Mouse (Mus musculus): Measurements from ENCODE around the gene Cilp2. TPM values are rescaled to one million over a fixed set of nuclear protein-coding genes. Genes with fewer than 3 reads are reported as not detected.

Cilp2 gene
- 6.7 and 6.9 TPM in 2 replicates for polyA plus RNA-seq (2015; fragmentation: Nextera tagmentation; extraction: Ambion mirVana)

DNA sequence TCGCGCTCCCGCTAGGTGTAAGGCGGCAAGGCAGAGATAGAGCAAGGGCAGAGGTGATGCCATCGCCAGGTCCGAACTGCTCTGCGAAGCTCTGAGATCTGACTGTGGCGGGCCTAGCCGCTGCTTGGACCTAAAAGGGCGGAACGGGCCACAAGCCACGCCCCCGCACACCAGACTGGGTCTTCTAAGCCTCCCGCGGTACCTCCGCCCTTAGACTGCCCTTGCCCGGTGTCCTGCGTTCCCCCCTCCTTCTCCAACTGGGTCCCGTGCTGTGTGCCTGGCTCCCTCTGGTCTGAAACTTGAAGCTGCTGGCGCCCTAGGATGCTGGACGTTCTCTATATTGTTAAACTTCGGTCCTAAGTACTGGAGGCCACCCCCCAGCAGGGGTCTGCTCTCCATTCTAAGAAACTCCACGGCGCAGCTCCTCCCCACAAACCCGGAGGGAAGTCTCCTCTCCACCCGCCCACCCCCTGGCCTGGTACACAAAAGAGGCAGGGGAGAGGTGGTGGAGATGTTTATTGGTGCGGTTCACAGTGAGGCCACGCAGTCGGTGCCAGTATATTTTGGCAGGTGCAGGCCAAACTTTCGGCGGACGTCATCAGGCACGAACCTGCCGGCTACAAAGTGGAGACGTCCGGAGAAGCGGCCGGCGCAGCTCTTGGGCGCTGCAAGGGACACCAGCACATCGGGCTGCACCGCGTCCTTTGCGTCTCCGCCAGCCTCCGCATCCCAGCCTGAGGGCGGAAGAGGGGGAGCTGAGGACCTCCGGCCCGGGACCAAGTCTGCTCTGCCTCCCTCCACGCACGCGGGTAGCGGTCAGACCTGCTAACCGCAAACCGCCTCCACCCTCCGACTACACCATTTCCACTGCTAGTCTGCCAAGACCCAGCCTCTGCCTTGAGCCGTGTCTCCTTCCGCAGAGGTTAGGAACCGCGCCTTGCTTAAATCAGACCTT, at the start of gene Cilp2:
Gene Cilp2 (minus strand): TSS at position 399 of the 955 bp plus-strand sequence.
- no peak within 1 kb of the TSS for H3K9ac ChIP-seq
- H3K36me3 ChIP-seq: no peaks in the 10 kb centered on the region
- H3K4me3 ChIP-seq: peak within 1 kb of the TSS; percentile 24
- peaks cover 49% of the 10 kb centered on the region for H3K4me1 ChIP-seq (replicated peaks)
- peak within 1 kb of the TSS; percentile 50 for H3K4me2 ChIP-seq
- ATAC-seq (ENCODE audit: low FRiP score, low read depth): no peak
- H3K27me3 ChIP-seq: peaks cover 80% of the 10 kb centered on the region
- under 1% methylated on average over 56 of the region's 60 CpGs for WGBS
- no peaks in the 10 kb centered on the region for H3K9me3 ChIP-seq
- H3K27ac ChIP-seq (replicated peaks): no peak within 1 kb of the TSS

DNA sequence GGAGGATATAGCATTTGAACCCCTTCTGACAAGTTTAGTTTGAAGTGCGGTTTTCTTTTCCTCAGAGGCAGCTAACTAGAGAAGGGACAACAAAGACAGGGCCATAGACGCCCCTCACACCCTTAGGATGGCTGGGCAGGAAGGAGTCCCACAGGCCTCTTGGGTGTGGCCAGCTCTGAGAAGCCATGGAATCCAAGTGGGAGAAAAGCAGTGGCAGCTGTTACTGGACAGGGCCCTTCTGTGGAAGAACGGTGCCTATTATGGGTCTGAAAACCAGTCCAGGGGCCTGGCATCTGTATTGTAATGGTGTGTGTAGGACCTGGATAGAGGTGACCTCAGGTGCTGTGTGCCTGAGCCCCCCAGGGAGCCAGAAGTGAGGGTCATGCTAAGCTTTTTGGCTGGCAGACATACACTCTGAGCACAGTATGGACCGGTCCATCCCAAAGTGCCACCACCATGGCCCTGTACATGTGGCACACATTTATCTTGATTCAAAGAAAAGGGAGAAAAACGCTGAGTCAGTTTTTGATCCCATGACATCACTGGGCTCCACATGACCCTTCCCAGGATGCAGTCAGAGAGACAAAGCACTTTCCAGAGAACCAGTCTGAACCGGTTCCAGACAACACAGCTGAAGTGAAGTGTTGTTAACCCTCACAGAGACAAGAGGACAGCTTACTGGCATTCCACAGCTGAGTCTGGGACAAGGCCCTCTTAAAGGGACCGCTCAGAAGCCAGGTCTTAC, 48.7 kb upstream of the Cilp2 start:
- Histone ChIP-seq H3K4me1 (replicated peaks) (peaks cover 3% of the 10 kb centered on the region; the same call in 1 of the 2 replicates), H3K4me2 (no peak overlapping the region), H3K27me3 (no peaks in the 10 kb centered on the region), H3K27ac (replicated peaks) (peak overlapping the region; percentile 26; the same call in 1 of the 2 replicates), H3K9me3 (no peaks in the 10 kb centered on the region), H3K36me3 (0 out of 2 replicates have a peak, but pooled peaks cover 2% of the 10 kb centered on the region), H3K9ac (no peak overlapping the region), H3K4me3 (no peak overlapping the region)
- WGBS: 67% methylated on average over 7 of the region's 7 CpGs
- peak; percentile 68 for ATAC-seq (ENCODE audit: low FRiP score, low read depth)

DNA sequence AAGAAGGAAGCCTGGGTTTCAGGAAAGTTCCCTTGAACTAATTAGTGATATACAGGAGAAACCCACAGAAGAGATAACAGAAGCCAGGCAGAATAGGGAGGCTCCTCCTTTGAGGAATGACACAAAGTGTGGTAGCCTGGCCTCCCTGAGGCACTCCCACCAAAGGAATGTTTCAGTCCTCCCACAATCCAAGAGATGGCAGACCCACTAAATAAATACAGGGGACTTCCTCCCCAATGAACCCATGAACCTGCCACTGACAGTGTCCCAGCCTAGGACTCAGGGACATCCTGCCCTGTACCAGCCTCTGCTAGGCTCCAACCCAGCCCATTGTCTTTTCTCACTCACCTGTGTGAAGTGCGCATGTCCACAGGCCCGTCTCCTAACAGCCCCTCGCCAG, 47.9 kb upstream of the Cilp2 start:
- ATAC-seq (ENCODE audit: low FRiP score, low read depth): no peak
- Histone ChIP-seq H3K4me1 (replicated peaks) (peaks cover 3% of the 10 kb centered on the region; the same call in 1 of the 2 replicates), H3K27ac (replicated peaks) (no peak overlapping the region), H3K4me3 (no peak overlapping the region), H3K36me3 (0 out of 2 replicates have a peak, but pooled peaks cover 2% of the 10 kb centered on the region), H3K4me2 (no peak overlapping the region), H3K9ac (no peak overlapping the region), H3K9me3 (no peaks in the 10 kb centered on the region), H3K27me3 (no peaks in the 10 kb centered on the region)
- WGBS: 90% methylated on average over 3 of the region's 3 CpGs

DNA sequence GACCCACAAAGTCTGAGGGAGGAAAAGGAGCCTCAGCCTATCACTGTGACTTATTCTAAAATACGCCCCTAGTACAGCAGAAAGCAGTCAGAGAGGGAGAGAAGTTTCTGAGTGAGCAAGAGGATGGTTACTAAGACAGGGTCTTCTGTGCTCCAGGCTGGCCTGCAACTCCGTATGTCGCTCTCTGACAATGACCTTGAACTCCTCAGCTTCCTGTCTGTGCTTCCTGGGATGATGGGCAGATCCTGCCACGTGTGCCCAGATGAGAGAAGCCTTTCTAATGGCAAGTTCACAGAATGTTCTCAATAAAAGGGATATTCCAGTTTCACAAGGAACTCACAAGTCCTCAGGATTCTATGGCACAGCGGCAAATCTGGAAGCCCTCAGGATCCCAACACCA, 47.1 kb upstream of the Cilp2 start:
- Histone ChIP-seq H3K36me3 (0 out of 2 replicates have a peak, but pooled peaks cover 2% of the 10 kb centered on the region), H3K4me2 (no peak overlapping the region), H3K27me3 (no peaks in the 10 kb centered on the region), H3K4me1 (replicated peaks) (peaks cover 3% of the 10 kb centered on the region; the same call in 1 of the 2 replicates), H3K9ac (no peak overlapping the region), H3K27ac (replicated peaks) (no peak overlapping the region), H3K4me3 (no peak overlapping the region), H3K9me3 (no peaks in the 10 kb centered on the region)
- 92% methylated on average over 5 of the region's 5 CpGs for WGBS
- no peak for ATAC-seq (ENCODE audit: low FRiP score, low read depth)

DNA sequence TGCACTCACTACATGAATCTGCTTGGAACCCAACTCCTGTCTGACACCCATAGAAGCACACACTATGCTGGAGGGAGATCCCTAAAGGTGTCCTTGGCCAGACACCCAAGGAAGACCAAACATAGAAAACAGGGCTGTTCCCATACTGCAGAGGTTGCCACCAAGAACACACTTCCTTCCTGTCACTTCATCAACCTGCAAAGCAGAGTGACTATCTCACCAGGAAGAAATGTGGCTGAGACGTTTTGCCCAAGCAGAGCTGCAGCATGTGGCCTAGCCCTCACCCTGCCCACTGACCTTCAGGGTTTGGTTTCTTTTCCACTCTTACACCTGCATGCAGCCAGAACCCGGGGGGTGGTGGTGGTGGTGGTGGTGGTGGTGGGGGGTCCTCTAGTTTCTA, 46.3 kb upstream of the Cilp2 start:
- Histone ChIP-seq H3K27me3 (no peaks in the 10 kb centered on the region), H3K9me3 (no peaks in the 10 kb centered on the region), H3K4me1 (replicated peaks) (peaks cover 3% of the 10 kb centered on the region; the same call in 1 of the 2 replicates), H3K4me3 (no peak overlapping the region), H3K36me3 (0 out of 2 replicates have a peak, but pooled peaks cover 2% of the 10 kb centered on the region), H3K4me2 (no peak overlapping the region), H3K27ac (replicated peaks) (no peak overlapping the region), H3K9ac (no peak overlapping the region)
- WGBS: 87% methylated on average over 2 of the region's 2 CpGs
- no peak for ATAC-seq (ENCODE audit: low FRiP score, low read depth)

DNA sequence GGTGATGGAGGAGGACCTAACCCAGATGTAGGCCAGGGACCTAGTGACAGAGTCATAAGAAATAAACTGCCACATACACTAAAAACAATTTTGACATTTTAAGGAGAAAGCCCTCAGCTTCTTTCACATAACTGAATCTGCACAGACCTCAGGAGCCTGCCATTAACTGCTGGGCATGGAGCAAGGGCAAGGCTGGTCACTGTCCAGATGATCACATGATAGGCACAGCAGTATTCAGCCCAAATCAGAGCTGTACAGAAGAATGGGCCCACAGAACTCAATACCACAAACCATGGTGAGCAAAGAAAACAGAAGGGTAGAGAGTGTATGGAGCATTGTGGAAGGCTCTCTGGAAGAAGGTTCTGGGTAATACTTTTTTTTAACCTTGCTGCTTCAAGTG, 39.4 kb upstream of the Cilp2 start:
- no peaks in the 10 kb centered on the region for H3K9me3 ChIP-seq
- no peak overlapping the region for H3K4me2 ChIP-seq
- no peaks in the 10 kb centered on the region for H3K27me3 ChIP-seq
- H3K4me3 ChIP-seq: no peak overlapping the region
- no peak for ATAC-seq (ENCODE audit: low FRiP score, low read depth)
- no peaks in the 10 kb centered on the region for H3K4me1 ChIP-seq (replicated peaks)
- H3K36me3 ChIP-seq: no peaks in the 10 kb centered on the region
- no peak overlapping the region for H3K27ac ChIP-seq (replicated peaks)
- no peak overlapping the region for H3K9ac ChIP-seq

DNA sequence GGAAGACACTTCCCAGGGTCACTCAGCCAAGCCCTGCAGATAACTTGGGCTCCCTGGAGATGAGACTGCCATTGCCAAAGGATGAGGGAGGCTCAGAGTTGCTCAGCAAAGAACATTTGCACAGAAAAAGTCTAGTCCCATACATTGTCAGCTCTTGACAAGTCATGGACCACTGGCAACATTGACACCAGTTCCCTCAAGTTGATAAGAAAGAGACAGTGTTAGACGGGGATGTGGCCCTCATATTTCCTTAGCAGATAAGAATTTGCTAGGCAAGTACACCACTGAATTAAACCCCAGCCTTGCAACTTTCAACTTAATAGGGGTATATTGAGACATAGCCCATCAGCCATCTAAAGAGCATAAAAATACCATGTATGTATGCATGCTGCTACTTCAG, 36.5 kb upstream of the Cilp2 start:
- WGBS: 85% methylated on average over 1 of the region's 1 CpGs
- Histone ChIP-seq H3K4me2 (no peak overlapping the region), H3K27ac (replicated peaks) (no peak overlapping the region), H3K4me3 (no peak overlapping the region), H3K9ac (no peak overlapping the region), H3K36me3 (no peaks in the 10 kb centered on the region), H3K9me3 (no peaks in the 10 kb centered on the region), H3K4me1 (replicated peaks) (peaks cover 21% of the 10 kb centered on the region), H3K27me3 (no peaks in the 10 kb centered on the region)
- ATAC-seq (ENCODE audit: low FRiP score, low read depth): no peak

DNA sequence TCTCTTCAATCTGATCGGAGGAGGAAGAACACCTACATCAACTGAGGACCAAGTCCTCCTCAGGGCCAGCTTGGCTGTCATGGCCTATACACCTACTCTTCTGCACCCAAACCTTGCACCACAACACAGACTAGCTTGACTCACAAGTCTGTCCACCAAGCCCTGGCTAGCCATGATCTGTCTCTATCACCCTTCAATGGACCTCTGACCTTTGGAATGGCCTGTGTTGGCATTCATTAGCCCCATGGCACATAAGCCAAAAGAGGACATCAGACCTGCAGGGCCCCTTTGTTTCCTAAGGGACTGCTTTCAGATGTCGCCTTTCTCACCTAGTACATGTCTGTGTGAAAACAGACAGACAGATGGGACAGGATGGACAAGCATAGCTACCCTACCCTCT, 33.7 kb upstream of the Cilp2 start:
- Histone ChIP-seq H3K9ac (no peak overlapping the region), H3K27ac (replicated peaks) (peak overlapping the region; percentile 68), H3K36me3 (0 out of 2 replicates have a peak, but pooled peaks cover 2% of the 10 kb centered on the region), H3K4me1 (replicated peaks) (peaks cover 21% of the 10 kb centered on the region), H3K9me3 (no peaks in the 10 kb centered on the region), H3K27me3 (no peaks in the 10 kb centered on the region), H3K4me2 (no peak overlapping the region), H3K4me3 (no peak overlapping the region)
- 88% methylated on average over 2 of the region's 2 CpGs for WGBS
- no peak for ATAC-seq (ENCODE audit: low FRiP score, low read depth)

DNA sequence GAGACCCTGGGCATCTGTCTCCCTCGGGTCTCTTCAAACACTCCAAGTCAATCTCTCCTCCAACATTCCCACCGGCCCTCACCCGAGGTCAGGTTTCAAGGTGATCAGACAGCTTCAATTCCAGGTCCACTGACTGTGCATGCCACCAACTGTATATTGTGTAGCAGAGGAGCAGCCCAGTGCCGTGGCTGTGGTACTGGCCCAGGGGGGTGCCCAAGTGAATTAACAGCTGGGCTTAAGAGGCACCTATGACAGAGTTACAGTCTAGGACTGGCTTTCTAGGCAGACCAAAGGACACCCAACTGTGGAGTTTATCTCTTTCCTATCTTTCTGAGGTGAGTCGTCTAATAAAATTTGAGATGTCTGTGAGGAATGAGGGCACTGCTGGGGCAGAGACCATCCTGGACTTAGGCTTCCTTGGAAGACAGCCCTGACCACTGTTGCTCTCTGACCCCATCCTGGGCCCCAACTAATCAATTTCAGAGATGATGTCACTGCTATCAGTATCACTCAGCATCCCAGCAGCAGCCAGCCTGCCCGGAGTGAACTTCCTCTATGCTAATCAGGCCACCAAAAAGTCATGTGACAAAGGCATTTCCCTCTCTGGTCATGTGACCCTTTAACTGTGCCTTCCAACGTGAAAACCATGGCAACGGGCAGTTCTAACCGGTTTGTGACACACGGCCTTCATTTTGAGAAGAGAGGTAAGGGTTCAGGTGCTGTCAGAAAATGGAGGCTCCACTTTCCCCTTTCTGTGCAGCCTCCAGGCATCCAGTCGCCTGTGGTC, 32.6 kb upstream of the Cilp2 start:
- Histone ChIP-seq H3K27me3 (no peaks in the 10 kb centered on the region), H3K9ac (no peak overlapping the region), H3K4me2 (0 out of 2 replicates have a peak overlapping the region, but pooled peaks have one; percentile 1), H3K27ac (replicated peaks) (peak overlapping the region; percentile 68), H3K36me3 (0 out of 2 replicates have a peak, but pooled peaks cover 2% of the 10 kb centered on the region), H3K4me3 (no peak overlapping the region), H3K4me1 (replicated peaks) (peaks cover 21% of the 10 kb centered on the region), H3K9me3 (no peaks in the 10 kb centered on the region)
- WGBS: 49% methylated on average over 11 of the region's 11 CpGs
- peak; percentile 51 for ATAC-seq (ENCODE audit: low FRiP score, low read depth)

DNA sequence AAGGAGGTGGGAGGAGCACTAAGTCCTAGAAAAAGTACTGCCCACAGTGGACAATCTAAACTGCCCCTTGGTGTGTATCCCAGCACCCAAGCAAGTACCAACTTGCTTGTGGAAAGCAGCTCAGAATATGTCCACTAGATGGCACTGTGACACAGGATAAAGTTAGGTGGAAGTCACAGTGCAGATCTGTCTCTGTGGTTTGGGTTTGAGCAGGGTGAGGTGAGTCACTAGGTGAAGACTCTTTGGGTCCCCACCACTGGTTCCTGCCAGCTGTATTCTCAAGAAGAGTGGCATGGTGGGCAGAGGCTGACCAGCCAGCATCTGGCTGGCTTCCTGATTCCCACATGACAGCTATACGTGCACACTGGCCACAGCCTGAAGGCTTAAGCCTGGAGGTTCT, 31.5 kb upstream of the Cilp2 start:
- peak; percentile 57 for ATAC-seq (ENCODE audit: low FRiP score, low read depth)
- no peak overlapping the region for H3K9ac ChIP-seq
- WGBS: 74% methylated on average over 1 of the region's 1 CpGs
- H3K4me2 ChIP-seq: no peak overlapping the region
- H3K9me3 ChIP-seq: no peaks in the 10 kb centered on the region
- no peaks in the 10 kb centered on the region for H3K27me3 ChIP-seq
- H3K4me3 ChIP-seq: no peak overlapping the region
- H3K36me3 ChIP-seq: peaks cover 7% of the 10 kb centered on the region
- H3K27ac ChIP-seq (replicated peaks): no peak overlapping the region
- H3K4me1 ChIP-seq (replicated peaks): peaks cover 21% of the 10 kb centered on the region

DNA sequence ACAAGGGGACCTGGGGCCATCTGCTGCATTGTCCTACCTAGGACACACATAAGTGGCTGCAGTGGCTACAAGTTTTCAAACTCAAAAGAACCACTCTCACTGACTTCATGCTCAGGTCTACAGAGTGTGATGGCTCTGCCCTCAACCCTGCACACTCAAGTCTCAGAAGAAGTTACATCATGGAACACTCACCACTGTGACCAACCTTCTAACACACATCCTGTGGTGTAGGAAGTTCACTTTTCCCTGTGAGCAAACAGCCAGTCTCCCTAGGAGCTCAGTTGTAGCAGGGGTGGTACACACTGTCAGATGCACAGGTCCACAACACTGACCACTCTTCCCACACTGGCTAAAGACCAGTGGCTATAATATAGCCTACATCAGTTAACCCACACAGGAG, 31.0 kb upstream of the Cilp2 start:
- Histone ChIP-seq H3K4me3 (no peak overlapping the region), H3K9me3 (no peaks in the 10 kb centered on the region), H3K9ac (no peak overlapping the region), H3K4me2 (no peak overlapping the region), H3K36me3 (peaks cover 11% of the 10 kb centered on the region), H3K4me1 (replicated peaks) (peaks cover 21% of the 10 kb centered on the region), H3K27me3 (no peaks in the 10 kb centered on the region), H3K27ac (replicated peaks) (no peak overlapping the region)
- ATAC-seq (ENCODE audit: low FRiP score, low read depth): no peak
